Mouse (Mus musculus): ENCODE results near the gene Tpbg. TPM values are rescaled to one million over a fixed set of nuclear protein-coding genes. Genes with fewer than 3 reads are reported as not detected.
A peak's percentile ranks its signal among the peaks of the same experiment; 100 is the strongest.
"Not testable (repeated sequence)": the region's sequence is repeated elsewhere in the genome, so short reads cannot be mapped to it uniquely, and the experiment has no call there.

Gene Tpbg
- total RNA-seq (2014; fragmentation: Nextera tagmentation) (not detected in 2 replicates), total RNA-seq (2017) (not detected in 2 replicates)

- ATAC-seq (replicated peaks; ENCODE audit: poor library complexity, severe bottlenecking) = peak; percentile 41
Measured at GRCm38 (mm10) chr9:85842351-85843011, at the start of gene Tpbg. Tpbg (plus strand) TSS chr9:85842380.

GRCm38 (mm10) chr9:85801986-85802385, 40.2 kb upstream of the Tpbg start:
- ATAC-seq (replicated peaks; ENCODE audit: poor library complexity, severe bottlenecking) = not testable (repeated sequence)

- ATAC-seq (replicated peaks; ENCODE audit: poor library complexity, severe bottlenecking) = no peak
Measured at GRCm38 (mm10) chr9:85802563-85802962, 39.6 kb upstream of the Tpbg start.

- no peak for ATAC-seq (replicated peaks; ENCODE audit: poor library complexity, severe bottlenecking)
Measured at GRCm38 (mm10) chr9:85806411-85806810, 35.8 kb upstream of the Tpbg start.

- ATAC-seq (replicated peaks; ENCODE audit: poor library complexity, severe bottlenecking) = no peak
Measured at GRCm38 (mm10) chr9:85809246-85809645, 32.9 kb upstream of the Tpbg start.

- ATAC-seq (replicated peaks; ENCODE audit: poor library complexity, severe bottlenecking) = peak; percentile 56
Measured at GRCm38 (mm10) chr9:85820829-85821228, 21.4 kb upstream of the Tpbg start.

GRCm38 (mm10) chr9:85835521-85836425, 6.4 kb upstream of the Tpbg start:
- ATAC-seq (replicated peaks; ENCODE audit: poor library complexity, severe bottlenecking) = no peak

- no peak for ATAC-seq (replicated peaks; ENCODE audit: poor library complexity, severe bottlenecking)
Measured at GRCm38 (mm10) chr9:85839626-85840025, 2.6 kb upstream of the Tpbg start.

GRCm38 (mm10) chr9:85841891-85842290, 289 bp upstream of the Tpbg start:
- no peak for ATAC-seq (replicated peaks; ENCODE audit: poor library complexity, severe bottlenecking)

GRCm38 (mm10) chr9:85843031-85843890, 1.1 kb downstream of the Tpbg start:
- peak; percentile 54 for ATAC-seq (replicated peaks; ENCODE audit: poor library complexity, severe bottlenecking)

GRCm38 (mm10) chr9:85843891-85844646, 1.9 kb downstream of the Tpbg start:
- peak; percentile 24 for ATAC-seq (replicated peaks; ENCODE audit: poor library complexity, severe bottlenecking)

- no peak for ATAC-seq (replicated peaks; ENCODE audit: poor library complexity, severe bottlenecking)
Measured at GRCm38 (mm10) chr9:85844647-85844983, 2.4 kb downstream of the Tpbg start.

- no peak for ATAC-seq (replicated peaks; ENCODE audit: poor library complexity, severe bottlenecking)
Measured at GRCm38 (mm10) chr9:85846186-85846585, 4.0 kb downstream of the Tpbg start.

GRCm38 (mm10) chr9:85854780-85855179, 12.6 kb downstream of the Tpbg start:
- ATAC-seq (replicated peaks; ENCODE audit: poor library complexity, severe bottlenecking) = no peak

- ATAC-seq (replicated peaks; ENCODE audit: poor library complexity, severe bottlenecking) = no peak
Measured at GRCm38 (mm10) chr9:85856511-85856910, 14.3 kb downstream of the Tpbg start.

- no peak for ATAC-seq (replicated peaks; ENCODE audit: poor library complexity, severe bottlenecking)
Measured at GRCm38 (mm10) chr9:85861065-85861464, 18.9 kb downstream of the Tpbg start.

GRCm38 (mm10) chr9:85862562-85862961, 20.4 kb downstream of the Tpbg start:
- ATAC-seq (replicated peaks; ENCODE audit: poor library complexity, severe bottlenecking) = no peak

- no peak for ATAC-seq (replicated peaks; ENCODE audit: poor library complexity, severe bottlenecking)
Measured at GRCm38 (mm10) chr9:85872908-85873307, 30.7 kb downstream of the Tpbg start.

- ATAC-seq (replicated peaks; ENCODE audit: poor library complexity, severe bottlenecking) = no peak
Measured at GRCm38 (mm10) chr9:85893681-85894080, 51.5 kb downstream of the Tpbg start.
